Mouse (Mus musculus) kidney, embryonic 16.5 days (tissue): ENCODE results near the gene Ipcef1. TPM values are rescaled to one million over a fixed set of nuclear protein-coding genes. Genes with fewer than 3 reads are reported as not detected.

Experiments
- ATAC-seq: fragments of 200-750 bp; cut with Nextera tagmentation; 2 replicates; pipeline ENCODE4 v1.8.0; 2017; ENCODE audit warnings: moderate TSS enrichment; ENCODE audit not compliant: low FRiP score, low TSS enrichment
- H3K27ac ChIP-seq: fragments of 300-500 bp; sonication (generic); 2 replicates; pipeline ENCODE4 v1.5.1; 2014; ENCODE audit warnings: low read length
- H3K27me3 ChIP-seq: fragments of 300-500 bp; sonication (generic); 2 replicates; pipeline ENCODE4 v1.6.1; 2014; ENCODE audit warnings: low read length, control low read depth, mixed read lengths; ENCODE audit not compliant: insufficient read depth
- H3K36me3 ChIP-seq: fragments of 300-500 bp; sonication (generic); 2 replicates; pipeline ENCODE4 v1.6.1; 2014; ENCODE audit warnings: low read length, control low read depth, mixed read lengths; ENCODE audit not compliant: insufficient read depth
- H3K4me1 ChIP-seq: fragments of 300-500 bp; sonication (generic); 2 replicates; pipeline ENCODE4 v1.6.1; 2014; ENCODE audit warnings: low read length, control low read depth, mixed read lengths; ENCODE audit not compliant: insufficient read depth
- H3K4me2 ChIP-seq: fragments of 300-500 bp; sonication (generic); replicated peaks from 2 replicates; pipeline ENCODE4 v1.6.1; 2014; ENCODE audit warnings: low read depth, low read length
- H3K4me3 ChIP-seq: fragments of 300-500 bp; sonication (generic); 2 replicates; pipeline ENCODE4 v1.5.1; 2014; ENCODE audit warnings: mild to moderate bottlenecking, low read length
- H3K9ac ChIP-seq: fragments of 300-500 bp; sonication (generic); replicated peaks from 2 replicates; pipeline ENCODE4 v1.6.1; 2014; ENCODE audit warnings: low read length
- H3K9me3 ChIP-seq: fragments of 300-500 bp; sonication (generic); 2 replicates; pipeline ENCODE4 v1.6.1; 2016; ENCODE audit warnings: low read length, control low read depth
- WGBS: fragments of 180-500 bp; shearing (Covaris S2); extraction: QIAGEN DNeasy Blood & Tissue Kit; methylation state at CpG from one replicate; pipeline ENCODE4 v1.1.7; 2014; 5-methylcytosine and 5-hydroxymethylcytosine counted together
- polyA plus RNA-seq: library from polyadenylated mRNA; unstranded; fragments of >200 nt; fragmentation: Nextera tagmentation; extraction: Ambion mirVana; gene quantifications from 2 replicates; pipeline ENCODE4 v1.2.1, GENCODE M21; 2015

Gene Ipcef1
- polyA plus RNA-seq, 1 experiment from 2014 or later = 2.2 TPM

GRCm38 (mm10) chr10:7043896-7044295, 8.4 kb downstream of the Ipcef1 start:
- Histone ChIP-seq H3K9me3 (no peaks in the 10 kb centered on the region), H3K27me3 (no peaks in the 10 kb centered on the region), H3K36me3 (no peaks in the 10 kb centered on the region), H3K4me1 (peaks cover 14% of the 10 kb centered on the region; the same call in 1 of the 2 replicates), H3K27ac (no peak overlapping the region), H3K9ac (no peak overlapping the region), H3K4me3 (no peak overlapping the region), H3K4me2 (no peak overlapping the region)
- WGBS = 53% methylated on average over 5 of the region's 5 CpGs
- ATAC-seq = no peak

GRCm38 (mm10) chr10:7041032-7041431, 11.2 kb downstream of the Ipcef1 start:
- no peak overlapping the region for H3K4me3 ChIP-seq
- no peaks in the 10 kb centered on the region for H3K36me3 ChIP-seq
- H3K27me3 ChIP-seq = no peaks in the 10 kb centered on the region
- H3K4me2 ChIP-seq = no peak overlapping the region
- H3K9ac ChIP-seq = no peak overlapping the region
- no peak overlapping the region for H3K27ac ChIP-seq
- no peaks in the 10 kb centered on the region for H3K9me3 ChIP-seq
- ATAC-seq = no peak
- H3K4me1 ChIP-seq = no peaks in the 10 kb centered on the region

GRCm38 (mm10) chr10:7037194-7037593, 15.1 kb downstream of the Ipcef1 start:
- Histone ChIP-seq H3K36me3 (no peaks in the 10 kb centered on the region), H3K4me3 (no peak overlapping the region), H3K27ac (no peak overlapping the region), H3K4me2 (no peak overlapping the region), H3K9ac (no peak overlapping the region), H3K4me1 (no peaks in the 10 kb centered on the region), H3K9me3 (no peaks in the 10 kb centered on the region), H3K27me3 (no peaks in the 10 kb centered on the region)
- ATAC-seq = no peak
- WGBS = 92% methylated on average over 5 of the region's 5 CpGs

GRCm38 (mm10) chr10:7035547-7035946, 16.7 kb downstream of the Ipcef1 start:
- Histone ChIP-seq H3K4me3 (no peak overlapping the region), H3K9ac (no peak overlapping the region), H3K4me2 (no peak overlapping the region), H3K27me3 (no peaks in the 10 kb centered on the region), H3K27ac (no peak overlapping the region), H3K9me3 (no peaks in the 10 kb centered on the region), H3K4me1 (no peaks in the 10 kb centered on the region), H3K36me3 (no peaks in the 10 kb centered on the region)
- peak; percentile 69; the same call in 1 of the 2 replicates for ATAC-seq
- 73% methylated on average over 12 of the region's 12 CpGs for WGBS

- Histone ChIP-seq H3K4me2 (no peak overlapping the region), H3K27me3 (no peaks in the 10 kb centered on the region), H3K27ac (no peak overlapping the region), H3K36me3 (no peaks in the 10 kb centered on the region), H3K9ac (no peak overlapping the region), H3K4me1 (no peaks in the 10 kb centered on the region), H3K9me3 (no peaks in the 10 kb centered on the region), H3K4me3 (no peak overlapping the region)
- WGBS = 87% methylated on average over 2 of the region's 2 CpGs
- ATAC-seq = no peak
Observed at GRCm38 (mm10) chr10:7033459-7033858, 18.8 kb downstream of the Ipcef1 start.

- Histone ChIP-seq H3K4me3 (no peak overlapping the region), H3K27me3 (no peaks in the 10 kb centered on the region), H3K4me1 (peaks cover under 1% of the 10 kb centered on the region; the same call in 1 of the 2 replicates), H3K9ac (no peak overlapping the region), H3K36me3 (no peaks in the 10 kb centered on the region), H3K27ac (no peak overlapping the region), H3K9me3 (no peaks in the 10 kb centered on the region), H3K4me2 (no peak overlapping the region)
- 52% methylated on average over 1 of the region's 1 CpGs for WGBS
- no peak for ATAC-seq
Observed at GRCm38 (mm10) chr10:7025028-7025427, 27.2 kb downstream of the Ipcef1 start.

GRCm38 (mm10) chr10:7020551-7020950, 31.7 kb downstream of the Ipcef1 start:
- H3K4me3 ChIP-seq = no peak overlapping the region
- H3K27me3 ChIP-seq = no peaks in the 10 kb centered on the region
- H3K36me3 ChIP-seq = no peaks in the 10 kb centered on the region
- no peak overlapping the region for H3K9ac ChIP-seq
- no peak for ATAC-seq
- H3K27ac ChIP-seq = no peak overlapping the region
- H3K9me3 ChIP-seq = no peaks in the 10 kb centered on the region
- H3K4me2 ChIP-seq = no peak overlapping the region
- peaks cover 4% of the 10 kb centered on the region; the same call in 1 of the 2 replicates for H3K4me1 ChIP-seq
- 56% methylated on average over 9 of the region's 9 CpGs for WGBS

GRCm38 (mm10) chr10:7019781-7020386, 32.4 kb downstream of the Ipcef1 start:
- Histone ChIP-seq H3K9ac (no peak overlapping the region), H3K4me1 (peaks cover 4% of the 10 kb centered on the region; the same call in 1 of the 2 replicates), H3K27ac (no peak overlapping the region), H3K27me3 (no peaks in the 10 kb centered on the region), H3K4me2 (no peak overlapping the region), H3K9me3 (no peaks in the 10 kb centered on the region), H3K4me3 (no peak overlapping the region), H3K36me3 (no peaks in the 10 kb centered on the region)
- 61% methylated on average over 7 of the region's 7 CpGs for WGBS
- ATAC-seq = peak; percentile 65

GRCm38 (mm10) chr10:7015199-7015598, 37.1 kb downstream of the Ipcef1 start:
- ATAC-seq = peak; percentile 81
- 22% methylated on average over 1 of the region's 1 CpGs for WGBS

GRCm38 (mm10) chr10:7010543-7010942, 41.7 kb downstream of the Ipcef1 start:
- H3K27me3 ChIP-seq = no peaks in the 10 kb centered on the region
- H3K9ac ChIP-seq = no peak overlapping the region
- H3K36me3 ChIP-seq = no peaks in the 10 kb centered on the region
- no peak for ATAC-seq
- 0 out of 2 replicates have a peak, but pooled peaks cover 3% of the 10 kb centered on the region for H3K4me1 ChIP-seq
- H3K4me3 ChIP-seq = no peak overlapping the region
- WGBS = 73% methylated on average over 8 of the region's 8 CpGs
- H3K4me2 ChIP-seq = no peak overlapping the region
- H3K27ac ChIP-seq = no peak overlapping the region
- H3K9me3 ChIP-seq = peaks cover 7% of the 10 kb centered on the region; the same call in 1 of the 2 replicates

More at GRCm38 (mm10) chr10:7015199-7015598, 37.1 kb downstream of the Ipcef1 start:
- no peak overlapping the region for H3K4me2 ChIP-seq
- no peaks in the 10 kb centered on the region for H3K27me3 ChIP-seq
- H3K9ac ChIP-seq = no peak overlapping the region
- H3K36me3 ChIP-seq = no peaks in the 10 kb centered on the region
- H3K4me3 ChIP-seq = no peak overlapping the region
- H3K9me3 ChIP-seq = no peaks in the 10 kb centered on the region
- peaks cover 7% of the 10 kb centered on the region; the same call in 1 of the 2 replicates for H3K4me1 ChIP-seq
- H3K27ac ChIP-seq = peak overlapping the region; percentile 61
